ENCODE assay signal across 14 mouse cellular contexts in genomic region chr4:43633736-43634135, GRCm38 (mm10). TPM values are rescaled to one million over a fixed set of nuclear protein-coding genes. Genes with fewer than 3 reads are reported as not detected.
DNase-seq lines count a peak whose midpoint lies in the region; ATAC-seq and TF ChIP-seq lines count a peak whose summit lies in the region.
"Had no signal": no experiment of that assay in that cellular context is flagged by ENCODE, and none has a peak within 500 bp of the region (broad histone marks: within the 10 kb centered on the region; RNA-seq: fewer than 3 reads in every experiment).

No protein-coding gene starts in this region.

- H3K9ac ChIP-seq in forebrain, embryonic 13.5 days: no peak overlapping the region
- H3K9ac ChIP-seq in forebrain, postnatal 0 days: no peak overlapping the region
- H3K9ac ChIP-seq in midbrain, embryonic 12.5 days (replicated peaks): no peak overlapping the region
- no peak overlapping the region for H3K9ac ChIP-seq in stomach, postnatal 0 days (ENCODE audit: low read length)
- H3K9ac ChIP-seq: heart, embryonic 12.5 days had no signal

- H3K4me2 ChIP-seq in forebrain, embryonic 13.5 days: peak overlapping the region; percentile 87; the same call in 1 of the 2 replicates
- no peak overlapping the region for H3K4me2 ChIP-seq in forebrain, postnatal 0 days (ENCODE audit: low read depth)
- peak overlapping the region; percentile 80 for H3K4me2 ChIP-seq in midbrain, embryonic 12.5 days (replicated peaks)
- no peak overlapping the region for H3K4me2 ChIP-seq in stomach, postnatal 0 days (replicated peaks; ENCODE audit: low read depth)

- no peaks in the 10 kb centered on the region for H3K9me3 ChIP-seq in forebrain, embryonic 13.5 days (replicated peaks)
- no peaks in the 10 kb centered on the region for H3K9me3 ChIP-seq in forebrain, postnatal 0 days (ENCODE audit: low read length)
- H3K9me3 ChIP-seq in midbrain, embryonic 12.5 days: no peaks in the 10 kb centered on the region
- no peaks in the 10 kb centered on the region for H3K9me3 ChIP-seq in stomach, postnatal 0 days (ENCODE audit: control insufficient read depth, low read length)
- H3K9me3 ChIP-seq: heart, embryonic 12.5 days had no signal

- WGBS in forebrain, embryonic 13.5 days: 90% methylated on average over 2 of the region's 2 CpGs
- 93% methylated on average over 2 of the region's 2 CpGs for WGBS in forebrain, postnatal 0 days
- 94% methylated on average over 2 of the region's 2 CpGs for WGBS in midbrain, embryonic 12.5 days
- 86% methylated on average over 2 of the region's 2 CpGs for WGBS in stomach, postnatal 0 days

- H3K36me3 ChIP-seq in forebrain, embryonic 13.5 days (ENCODE audit: poor library complexity, severe bottlenecking): no peaks in the 10 kb centered on the region
- H3K36me3 ChIP-seq in forebrain, postnatal 0 days (ENCODE audit: insufficient read depth): no peaks in the 10 kb centered on the region
- no peaks in the 10 kb centered on the region for H3K36me3 ChIP-seq in midbrain, embryonic 12.5 days
- no peaks in the 10 kb centered on the region for H3K36me3 ChIP-seq in stomach, postnatal 0 days (ENCODE audit: control insufficient read depth, insufficient read depth, low read length)
- H3K36me3 ChIP-seq: heart, embryonic 12.5 days had no signal

- no peak overlapping the region for H3K4me3 ChIP-seq in forebrain, embryonic 13.5 days
- H3K4me3 ChIP-seq in forebrain, postnatal 0 days (ENCODE audit: low read depth, low read length): no peak overlapping the region
- H3K4me3 ChIP-seq in midbrain, embryonic 12.5 days: no peak overlapping the region
- no peak overlapping the region for H3K4me3 ChIP-seq in stomach, postnatal 0 days (ENCODE audit: low read depth, low read length)
- H3K4me3 ChIP-seq: heart, embryonic 12.5 days had no signal

- no peak for DNase-seq in forebrain, postnatal 0 days
- peak; percentile 5 for DNase-seq in urinary bladder, adult 2 months (ENCODE audit: low spot score)
- DNase-seq in urinary bladder, postnatal 10 days (ENCODE audit: low spot score): no peak
- DNase-seq in stomach, postnatal 0 days (ENCODE audit: low spot score): peak; percentile 5
- no peak for DNase-seq in layer of hippocampus, postnatal 25 days (ENCODE audit: extremely low spot score in 1 of 2, low spot score in 1 of 2)
- no peak for DNase-seq in adrenal gland, postnatal 4 days (ENCODE audit: low spot score in 2 of 2)
- DNase-seq: kidney, postnatal 14 days; layer of hippocampus, postnatal 36 days; liver had no signal

- H3K4me1 ChIP-seq in forebrain, embryonic 13.5 days: peaks cover 35% of the 10 kb centered on the region
- peaks cover 23% of the 10 kb centered on the region for H3K4me1 ChIP-seq in forebrain, postnatal 0 days (ENCODE audit: insufficient read depth)
- peaks cover 34% of the 10 kb centered on the region for H3K4me1 ChIP-seq in midbrain, embryonic 12.5 days
- peaks cover 8% of the 10 kb centered on the region; the same call in 1 of the 2 replicates for H3K4me1 ChIP-seq in stomach, postnatal 0 days (replicated peaks; ENCODE audit: control insufficient read depth, insufficient read depth)

- no peak overlapping the region for H3K27ac ChIP-seq in forebrain, embryonic 13.5 days
- H3K27ac ChIP-seq in forebrain, postnatal 0 days (ENCODE audit: low read depth, low read length): no peak overlapping the region
- H3K27ac ChIP-seq in midbrain, embryonic 12.5 days (replicated peaks): 0 out of 2 replicates have a peak overlapping the region, but pooled peaks have one; percentile 5
- no peak overlapping the region for H3K27ac ChIP-seq in stomach, postnatal 0 days (replicated peaks)

- no peak for TF ChIP-seq CTCF in forebrain, postnatal 0 days (IDR thresholded peaks at IDR 0.05; ENCODE audit: low read depth)
- TF ChIP-seq CTCF in stomach, postnatal 0 days (IDR thresholded peaks at IDR 0.05; ENCODE audit: low read depth): no peak

- peaks cover 4% of the 10 kb centered on the region; the same call in 1 of the 2 replicates for H3K27me3 ChIP-seq in forebrain, embryonic 13.5 days
- no peaks in the 10 kb centered on the region for H3K27me3 ChIP-seq in forebrain, postnatal 0 days (ENCODE audit: insufficient read depth, low read length)
- H3K27me3 ChIP-seq in midbrain, embryonic 12.5 days: peaks cover 16% of the 10 kb centered on the region
- peaks cover 3% of the 10 kb centered on the region; the same call in 1 of the 2 replicates for H3K27me3 ChIP-seq in stomach, postnatal 0 days (ENCODE audit: control insufficient read depth, insufficient read depth, low read length)

- no peak for TF ChIP-seq EP300 in stomach, postnatal 0 days (optimal IDR thresholded peaks at IDR 0.05)

- ATAC-seq in forebrain, embryonic 13.5 days: no peak
- no peak for ATAC-seq in forebrain, postnatal 0 days
- no peak for ATAC-seq in midbrain, embryonic 12.5 days (ENCODE audit: low FRiP score, low read depth)
- ATAC-seq in stomach, postnatal 0 days (ENCODE audit: low FRiP score, low TSS enrichment): no peak
- ATAC-seq: inflammation-experienced regulatory T-cells, adult 6 months; lung, postnatal 0 days had no signal

RNA-seq across cellular contexts. Expression of gene Npr2, which starts 2.0 kb away (rescaled TPM):
- 9.1 and 10.7 TPM in 2 replicates for polyA plus RNA-seq in forebrain, embryonic 13.5 days (2015; fragmentation: Nextera tagmentation; extraction: Ambion mirVana)
- 28.2 and 35.3 TPM in 2 replicates for total RNA-seq in forebrain, postnatal 0 days (2014; rRNA removed)
- 7.9 and 9.1 TPM in 2 replicates for polyA plus RNA-seq in forebrain, postnatal 0 days (2015; fragmentation: Nextera tagmentation; extraction: Ambion mirVana)
- 54.7 and 69.7 TPM in 2 replicates for polyA plus RNA-seq in urinary bladder, adult 2 months (2012; rRNA removed)
- 24.9 TPM in 2 replicates for polyA plus RNA-seq in midbrain, embryonic 12.5 days (2016; fragmentation: Nextera tagmentation; extraction: Ambion mirVana)
- 4.8 and 6.7 TPM in 2 replicates for polyA plus RNA-seq in stomach, postnatal 0 days (2015; fragmentation: Nextera tagmentation; extraction: Ambion mirVana)
- 10 to 100 TPM; 44.3 to 58.4 TPM for total RNA-seq in layer of hippocampus, postnatal 25 days (2021)
- 10 to 100 TPM; 43.0 to 47.5 TPM for total RNA-seq in adrenal gland, postnatal 4 days (2021)
- polyA plus RNA-seq: inflammation-experienced regulatory T-cells, adult 6 months had no signal

RNA-seq across cellular contexts. Expression of gene Spag8, which starts 19.7 kb away (rescaled TPM):
- polyA plus RNA-seq in forebrain, embryonic 13.5 days (2015; fragmentation: Nextera tagmentation; extraction: Ambion mirVana): 3.9 and 6.8 TPM in 2 replicates
- 5.8 and 6.1 TPM in 2 replicates for total RNA-seq in forebrain, postnatal 0 days (2014; rRNA removed)
- 6.0 and 9.1 TPM in 2 replicates for polyA plus RNA-seq in forebrain, postnatal 0 days (2015; fragmentation: Nextera tagmentation; extraction: Ambion mirVana)
- 1.0 and 1.3 TPM in 2 replicates for polyA plus RNA-seq in urinary bladder, adult 2 months (2012; rRNA removed)
- polyA plus RNA-seq in midbrain, embryonic 12.5 days (2016; fragmentation: Nextera tagmentation; extraction: Ambion mirVana): 3.9 TPM in 2 replicates
- 0.23 and 0.38 TPM in 2 replicates for polyA plus RNA-seq in stomach, postnatal 0 days (2015; fragmentation: Nextera tagmentation; extraction: Ambion mirVana)
- total RNA-seq in layer of hippocampus, postnatal 25 days (2021): 1 to 10 TPM; 1.4 to 1.5 TPM
- 1 to 10 TPM; 1.2 to 1.4 TPM for total RNA-seq in adrenal gland, postnatal 4 days (2021)

RNA-seq across cellular contexts. Expression of gene Hint2, which starts 22.5 kb away (rescaled TPM):
- 75.6 and 79.2 TPM in 2 replicates for polyA plus RNA-seq in forebrain, embryonic 13.5 days (2015; fragmentation: Nextera tagmentation; extraction: Ambion mirVana)
- 53.6 and 61.9 TPM in 2 replicates for total RNA-seq in forebrain, postnatal 0 days (2014; rRNA removed)
- 80.0 and 101 TPM in 2 replicates for polyA plus RNA-seq in forebrain, postnatal 0 days (2015; fragmentation: Nextera tagmentation; extraction: Ambion mirVana)
- 107 and 112 TPM in 2 replicates for polyA plus RNA-seq in urinary bladder, adult 2 months (2012; rRNA removed)
- 70.6 and 71.8 TPM in 2 replicates for polyA plus RNA-seq in midbrain, embryonic 12.5 days (2016; fragmentation: Nextera tagmentation; extraction: Ambion mirVana)
- 150 and 152 TPM in 2 replicates for polyA plus RNA-seq in stomach, postnatal 0 days (2015; fragmentation: Nextera tagmentation; extraction: Ambion mirVana)
- 10 to 100 TPM; 36.6 to 38.8 TPM for total RNA-seq in layer of hippocampus, postnatal 25 days (2021)
- total RNA-seq in adrenal gland, postnatal 4 days (2021): 10 to 100 TPM; 76.5 to 83.8 TPM

RNA-seq across cellular contexts. Expression of gene Tmem8b, which starts 35.0 kb away (rescaled TPM):
- polyA plus RNA-seq in forebrain, embryonic 13.5 days (2015; fragmentation: Nextera tagmentation; extraction: Ambion mirVana): 12.1 and 13.8 TPM in 2 replicates
- total RNA-seq in forebrain, postnatal 0 days (2014; rRNA removed): 21.3 and 27.4 TPM in 2 replicates
- 8.2 and 14.1 TPM in 2 replicates for polyA plus RNA-seq in forebrain, postnatal 0 days (2015; fragmentation: Nextera tagmentation; extraction: Ambion mirVana)
- polyA plus RNA-seq in urinary bladder, adult 2 months (2012; rRNA removed): 8.3 and 12.6 TPM in 2 replicates
- 11.9 and 14.7 TPM in 2 replicates for polyA plus RNA-seq in midbrain, embryonic 12.5 days (2016; fragmentation: Nextera tagmentation; extraction: Ambion mirVana)
- polyA plus RNA-seq in stomach, postnatal 0 days (2015; fragmentation: Nextera tagmentation; extraction: Ambion mirVana): 2.0 and 2.4 TPM in 2 replicates
- 10 to 100 TPM; 66.5 to 70.9 TPM for total RNA-seq in layer of hippocampus, postnatal 25 days (2021)
- total RNA-seq in adrenal gland, postnatal 4 days (2021): 10 to 100 TPM; 11.3 to 11.6 TPM

RNA-seq across cellular contexts. Expression of gene Fam221b, which starts 35.2 kb away (rescaled TPM):
- polyA plus RNA-seq in forebrain, embryonic 13.5 days (2015; fragmentation: Nextera tagmentation; extraction: Ambion mirVana): 2.1 and 2.9 TPM in 2 replicates
- 0.08 TPM in 1 of 2 replicates, not detected in the other for total RNA-seq in forebrain, postnatal 0 days (2014; rRNA removed)
- 1.6 TPM in 2 replicates for polyA plus RNA-seq in forebrain, postnatal 0 days (2015; fragmentation: Nextera tagmentation; extraction: Ambion mirVana)
- polyA plus RNA-seq in urinary bladder, adult 2 months (2012; rRNA removed): 0.41 and 0.51 TPM in 2 replicates
- 2.8 and 2.9 TPM in 2 replicates for polyA plus RNA-seq in midbrain, embryonic 12.5 days (2016; fragmentation: Nextera tagmentation; extraction: Ambion mirVana)
- 3.1 and 3.6 TPM in 2 replicates for polyA plus RNA-seq in stomach, postnatal 0 days (2015; fragmentation: Nextera tagmentation; extraction: Ambion mirVana)
- 1 to 10 TPM; 1.2 to 1.3 TPM for total RNA-seq in layer of hippocampus, postnatal 25 days (2021)
- under 1 TPM; 0.31 to 0.62 TPM for total RNA-seq in adrenal gland, postnatal 4 days (2021)

Comparison
In these comparisons a context has a peak if more than half of its experiments do, and no peak if none do; other contexts are left out.
1. H3K4me2 ChIP-seq: peak in forebrain, embryonic 13.5 days (single experiment) and midbrain, embryonic 12.5 days (single experiment); none in forebrain, postnatal 0 days (single experiment) and stomach, postnatal 0 days (single experiment).
2. DNase-seq: peak in urinary bladder, adult 2 months (single experiment) and stomach, postnatal 0 days (single experiment); none in forebrain, postnatal 0 days (single experiment), urinary bladder, postnatal 10 days (single experiment), layer of hippocampus, postnatal 25 days (0 of 2) and adrenal gland, postnatal 4 days (0 of 2).